Mouse (Mus musculus): Measurements from ENCODE around the gene Smarcd2.
"Not testable (repeated sequence)": the region's sequence is repeated elsewhere in the genome, so short reads cannot be mapped to it uniquely, and the experiment has no call there.

Smarcd2 gene

GRCm38 (mm10) chr11:106274971-106275411 is 2.2 kb upstream of the Smarcd2 start:
- no peak for DNase-seq

GRCm38 (mm10) chr11:106274374-106274773 is 1.6 kb upstream of the Smarcd2 start:
- no peak for DNase-seq

- DNase-seq: no peak
Observed at GRCm38 (mm10) chr11:106273811-106274210, 1.0 kb upstream of the Smarcd2 start.

GRCm38 (mm10) chr11:106273311-106273684 is 526 bp upstream of the Smarcd2 start:
- DNase-seq: no peak

GRCm38 (mm10) chr11:106271794-106272643 is 753 bp downstream of the Smarcd2 start:
- DNase-seq: peak; percentile 63

GRCm38 (mm10) chr11:106271131-106271793 is 1.5 kb downstream of the Smarcd2 start:
- no peak for DNase-seq

- DNase-seq: peak; percentile 39
Observed at GRCm38 (mm10) chr11:106269060-106269431, 3.7 kb downstream of the Smarcd2 start.

- DNase-seq: peak; percentile 47
Observed at GRCm38 (mm10) chr11:106268326-106269059, 4.3 kb downstream of the Smarcd2 start.

GRCm38 (mm10) chr11:106267871-106268270 is 4.9 kb downstream of the Smarcd2 start:
- DNase-seq: no peak

GRCm38 (mm10) chr11:106267311-106267852 is 5.4 kb downstream of the Smarcd2 start:
- no peak for DNase-seq

GRCm38 (mm10) chr11:106266431-106266830 is 6.3 kb downstream of the Smarcd2 start:
- no peak for DNase-seq

- DNase-seq: no peak
Observed at GRCm38 (mm10) chr11:106265570-106265969, 7.2 kb downstream of the Smarcd2 start.

- no peak for DNase-seq
Observed at GRCm38 (mm10) chr11:106264988-106265387, 7.8 kb downstream of the Smarcd2 start.

GRCm38 (mm10) chr11:106263963-106264362 is 8.8 kb downstream of the Smarcd2 start:
- DNase-seq: no peak

- no peak for DNase-seq
Observed at GRCm38 (mm10) chr11:106260826-106261450, 11.8 kb downstream of the Smarcd2 start.

- no peak for DNase-seq
Observed at GRCm38 (mm10) chr11:106256775-106257174, 16.0 kb downstream of the Smarcd2 start.

GRCm38 (mm10) chr11:106255685-106256451 is 16.9 kb downstream of the Smarcd2 start, which contains the start of the genes Ftsj3 and Psmc5:
TSS of gene Ftsj3 (minus strand) at chr11:106256079.
TSS of gene Psmc5 (plus strand) at chr11:106256154.
- peak; percentile 95 for DNase-seq

- DNase-seq: no peak
Observed at GRCm38 (mm10) chr11:106255174-106255573, 17.6 kb downstream of the Smarcd2 start.

- DNase-seq: no peak
Observed at GRCm38 (mm10) chr11:106254767-106255166, 18.0 kb downstream of the Smarcd2 start.

GRCm38 (mm10) chr11:106249326-106249725 is 23.4 kb downstream of the Smarcd2 start:
- DNase-seq: no peak

- DNase-seq: no peak
Observed at GRCm38 (mm10) chr11:106246834-106247233, 25.9 kb downstream of the Smarcd2 start.

GRCm38 (mm10) chr11:106233978-106234377 is 38.8 kb downstream of the Smarcd2 start:
- DNase-seq: not testable (repeated sequence)
